Mouse (Mus musculus): ENCODE data around the gene Stxbp5. TPM values are rescaled to one million over a fixed set of nuclear protein-coding genes. Genes with fewer than 3 reads are reported as not detected.

The Stxbp5 gene
- total RNA-seq, 4 experiments from 2014 or later: 94.0 to 109 (median 100) TPM

DNA sequence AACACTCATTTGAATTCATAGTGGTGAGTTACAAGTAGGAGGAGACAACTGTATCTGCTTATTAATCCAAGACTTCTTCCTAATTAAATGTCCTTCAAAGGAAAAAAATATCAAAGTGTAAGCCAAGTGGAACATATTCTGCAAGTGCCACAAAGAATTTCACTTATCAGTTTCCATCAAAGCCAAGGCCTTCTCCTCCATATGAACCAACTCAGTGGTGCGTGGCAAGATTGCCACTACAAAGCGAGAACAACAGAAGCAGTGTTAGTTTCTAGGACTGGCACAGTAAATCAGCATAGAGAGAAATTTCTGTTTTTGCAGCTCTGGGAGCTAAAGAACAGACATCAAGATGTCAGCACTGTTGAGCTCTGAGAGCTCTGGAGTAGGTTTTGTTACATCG, 41.4 kb downstream of the Stxbp5 start:
- no peak for DNase-seq (ENCODE audit: low spot score in 2 of 2)

DNA sequence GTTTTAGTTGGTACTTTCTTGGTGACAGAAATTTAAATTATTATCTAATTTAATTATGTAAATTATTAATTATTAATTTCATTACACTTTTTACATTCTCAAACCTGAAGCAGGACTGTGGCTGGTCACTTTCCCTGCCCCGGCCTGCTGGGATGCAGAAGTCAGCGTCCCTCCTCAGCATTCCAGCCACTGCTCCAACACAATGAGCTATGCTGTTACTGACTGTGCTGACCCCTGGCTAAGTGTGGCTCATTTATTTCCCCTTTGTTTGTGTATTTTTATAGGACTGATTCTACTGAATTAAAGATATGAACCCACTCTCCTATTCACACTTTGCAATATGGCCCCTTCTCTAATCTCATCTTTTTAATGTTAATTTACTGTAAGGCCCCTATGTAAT, 43.0 kb downstream of the Stxbp5 start:
- DNase-seq (ENCODE audit: low spot score in 2 of 2): no peak

DNA sequence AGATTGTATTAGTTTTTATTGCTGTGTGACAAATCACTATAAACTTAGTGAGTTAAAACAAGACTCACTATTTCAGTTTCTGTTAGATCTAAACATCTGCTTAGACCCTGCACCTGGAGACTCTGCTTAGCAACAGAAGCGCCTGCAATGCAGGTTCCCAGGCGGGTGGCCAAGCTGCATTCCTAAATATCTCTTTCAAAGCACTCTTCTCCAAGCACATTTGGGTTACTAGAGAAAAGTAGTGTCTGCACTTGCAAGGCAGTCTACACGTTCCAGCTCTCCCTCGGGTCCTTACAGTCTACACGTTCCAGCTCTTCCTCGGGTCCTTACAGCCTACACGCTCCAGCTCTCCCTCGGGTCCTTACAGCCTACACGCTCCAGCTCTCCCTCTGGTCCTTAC, 44.1 kb downstream of the Stxbp5 start:
- no peak for DNase-seq (ENCODE audit: low spot score in 2 of 2)

DNA sequence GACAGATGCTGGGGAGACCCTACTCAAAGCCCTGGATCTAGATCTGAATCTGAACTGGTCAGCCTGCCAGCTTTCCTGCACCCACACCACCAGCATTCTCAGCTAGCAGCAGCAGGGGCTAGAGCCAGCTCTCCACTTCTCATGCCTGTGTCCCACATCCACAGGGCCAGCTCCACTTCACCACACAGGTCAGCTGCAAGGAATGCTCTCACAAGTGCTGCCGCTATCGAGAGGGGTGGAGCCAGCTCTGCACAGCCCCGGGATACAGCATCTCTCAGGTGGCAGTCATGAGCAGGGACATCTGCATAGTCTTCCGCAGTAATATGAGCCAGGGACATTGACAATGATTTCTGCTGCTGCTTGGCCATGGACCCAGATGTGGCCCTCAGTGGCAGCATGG, 54.5 kb downstream of the Stxbp5 start:
- no peak for DNase-seq (ENCODE audit: low spot score in 2 of 2)

DNA sequence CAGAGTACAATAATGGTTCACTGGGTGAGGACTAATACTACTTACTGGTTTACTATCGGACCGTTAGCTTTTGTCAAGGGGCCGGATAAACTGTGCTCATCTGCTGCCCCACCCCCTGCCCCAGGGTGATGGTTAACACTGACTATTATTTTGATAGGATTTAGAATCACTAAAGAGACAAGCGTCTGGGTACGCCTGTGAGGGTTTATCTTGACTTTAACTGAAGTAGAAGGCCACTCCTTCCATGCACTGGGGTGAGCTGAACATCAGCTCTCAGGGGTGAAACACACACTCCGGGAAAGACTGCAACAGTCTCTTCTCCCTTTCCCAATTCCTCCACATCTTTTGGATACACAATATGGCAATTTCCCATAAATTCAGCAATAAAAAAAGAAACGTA, 61.5 kb downstream of the Stxbp5 start:
- no peak for DNase-seq (ENCODE audit: low spot score in 2 of 2)

DNA sequence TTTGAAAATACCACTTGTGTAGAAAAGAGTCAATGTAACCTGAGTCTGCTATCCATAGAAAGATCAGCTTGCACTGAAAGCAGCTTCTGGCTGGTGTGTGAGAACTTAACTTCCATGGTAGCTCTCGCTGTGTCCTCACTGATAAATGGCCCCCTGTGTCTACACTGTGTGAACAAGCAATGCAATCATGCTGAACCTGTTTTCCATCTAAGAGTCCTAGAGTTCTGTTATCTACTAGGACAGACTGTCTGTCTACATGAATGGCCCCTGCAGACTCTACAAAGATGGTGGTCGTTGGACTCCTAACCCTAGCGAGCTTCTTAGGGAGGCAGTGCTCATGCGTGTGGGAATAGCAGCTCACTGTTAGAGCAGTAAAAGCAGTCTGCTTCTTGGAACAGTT, 65.9 kb downstream of the Stxbp5 start:
- DNase-seq (ENCODE audit: low spot score in 2 of 2): no peak

DNA sequence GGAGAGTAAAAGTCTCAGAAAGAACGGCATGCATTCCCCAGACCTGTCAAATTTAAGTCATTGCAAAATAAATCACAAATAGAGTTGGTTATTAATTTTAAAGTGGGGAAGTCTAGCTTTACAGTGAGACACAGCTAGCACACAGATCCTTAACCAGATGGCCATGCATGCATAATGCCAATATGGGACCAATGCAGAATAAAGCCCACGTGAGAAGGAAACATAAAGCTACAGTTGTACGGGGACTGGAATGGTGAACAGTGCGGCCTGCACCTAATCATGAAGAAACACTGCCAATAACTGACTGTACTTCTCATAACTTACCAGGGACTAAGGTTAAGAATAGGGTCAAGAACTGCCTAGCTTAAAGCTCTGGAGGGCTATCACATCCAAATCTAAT, 67.9 kb downstream of the Stxbp5 start:
- DNase-seq (ENCODE audit: low spot score in 2 of 2): no peak

DNA sequence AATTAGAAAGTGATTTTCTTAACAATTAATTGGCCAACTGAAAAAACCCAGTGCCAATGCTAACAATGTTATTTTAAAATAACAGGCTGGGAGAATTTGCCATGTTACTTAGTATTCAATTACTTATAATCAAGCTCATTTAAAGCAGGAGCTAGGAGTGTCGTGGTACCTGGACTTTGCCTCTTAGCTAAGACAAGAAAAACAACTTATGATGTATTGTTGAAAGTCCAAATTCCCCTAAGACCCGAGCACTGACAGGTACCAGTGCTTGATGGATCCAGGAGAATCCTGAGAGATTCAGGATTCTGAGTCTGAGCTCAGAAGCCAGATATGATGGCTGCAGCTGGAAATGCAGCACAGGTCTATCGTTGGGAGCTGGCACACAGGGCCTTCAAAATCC, 71.1 kb downstream of the Stxbp5 start:
- no peak for DNase-seq (ENCODE audit: low spot score in 2 of 2)

DNA sequence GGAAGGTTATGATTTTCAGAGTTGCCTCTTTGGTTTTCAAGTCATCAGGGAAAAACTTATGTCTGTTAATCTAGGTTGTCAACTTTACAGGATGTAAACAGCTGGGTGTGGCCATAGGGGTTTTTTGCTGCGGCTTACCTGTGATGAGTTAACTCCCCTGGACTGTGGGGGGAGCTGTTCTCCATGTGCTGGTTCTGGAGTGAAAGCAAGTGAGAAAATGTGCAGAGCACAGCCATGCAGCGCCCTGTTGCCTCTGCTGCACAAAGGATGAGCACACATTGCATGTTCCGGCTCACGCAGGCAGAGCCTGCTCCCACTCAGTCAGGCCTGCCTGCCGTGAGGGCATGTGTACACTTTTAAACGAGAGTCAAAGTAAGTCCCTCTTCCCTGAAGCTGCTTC, 79.6 kb downstream of the Stxbp5 start:
- no peak for DNase-seq (ENCODE audit: low spot score in 2 of 2)

DNA sequence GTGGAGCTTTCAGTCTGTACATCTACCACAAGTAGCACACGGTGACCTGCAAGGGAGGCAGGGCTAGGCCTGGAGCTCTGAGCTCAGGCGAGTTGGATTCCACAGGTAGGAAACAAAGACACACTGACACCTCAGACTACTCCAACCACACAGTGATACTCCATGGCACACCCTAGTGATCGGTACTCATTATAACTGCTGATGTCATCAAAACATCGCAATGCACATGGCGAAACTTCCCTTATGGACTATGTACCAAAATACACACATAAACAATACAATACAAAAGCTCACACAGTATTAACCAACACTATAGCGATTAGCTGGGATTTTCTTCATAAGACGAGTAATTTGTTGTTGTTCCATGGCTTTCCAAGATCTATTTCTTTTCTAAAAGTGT, 82.3 kb downstream of the Stxbp5 start:
- no peak for DNase-seq (ENCODE audit: low spot score in 2 of 2)

DNA sequence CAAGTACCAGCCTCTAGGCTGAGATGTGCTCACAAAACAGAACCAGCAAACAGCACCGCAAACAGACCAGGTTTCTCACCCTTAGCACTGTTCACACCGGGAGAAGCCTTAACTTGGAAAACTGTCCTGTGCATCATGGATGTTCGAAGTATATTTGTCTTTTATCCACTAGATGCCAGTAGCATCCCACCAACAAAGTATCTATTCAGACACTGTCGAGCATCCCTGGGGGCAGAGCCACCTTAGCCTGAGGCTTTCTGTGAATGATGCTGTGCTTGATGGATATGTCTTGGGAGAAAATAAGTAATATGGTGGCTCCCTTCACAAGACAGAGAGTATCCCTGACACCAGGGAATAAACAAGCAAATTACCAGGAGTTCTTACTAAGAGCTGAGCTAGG, 87.0 kb downstream of the Stxbp5 start:
- DNase-seq (ENCODE audit: low spot score in 2 of 2): no peak

DNA sequence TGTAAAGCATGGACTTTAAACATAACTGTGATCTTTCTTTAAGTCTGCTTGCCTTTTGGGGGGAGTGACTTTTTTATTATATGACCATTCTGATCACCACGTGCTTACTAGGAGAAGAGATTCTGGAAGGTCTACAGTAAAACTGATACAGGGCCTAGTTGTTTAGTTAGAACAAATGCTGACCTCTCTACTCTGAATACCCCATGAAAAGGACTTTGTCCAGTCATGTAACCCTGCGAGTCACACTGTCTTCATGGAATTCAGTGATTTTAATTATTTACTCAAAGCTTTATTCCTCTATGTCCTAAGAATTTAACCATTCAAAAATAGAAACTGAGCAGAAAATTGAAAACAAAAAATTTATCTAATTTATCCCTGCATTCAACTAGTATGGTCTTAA, 93.3 kb downstream of the Stxbp5 start:
- DNase-seq (ENCODE audit: low spot score in 2 of 2): no peak

DNA sequence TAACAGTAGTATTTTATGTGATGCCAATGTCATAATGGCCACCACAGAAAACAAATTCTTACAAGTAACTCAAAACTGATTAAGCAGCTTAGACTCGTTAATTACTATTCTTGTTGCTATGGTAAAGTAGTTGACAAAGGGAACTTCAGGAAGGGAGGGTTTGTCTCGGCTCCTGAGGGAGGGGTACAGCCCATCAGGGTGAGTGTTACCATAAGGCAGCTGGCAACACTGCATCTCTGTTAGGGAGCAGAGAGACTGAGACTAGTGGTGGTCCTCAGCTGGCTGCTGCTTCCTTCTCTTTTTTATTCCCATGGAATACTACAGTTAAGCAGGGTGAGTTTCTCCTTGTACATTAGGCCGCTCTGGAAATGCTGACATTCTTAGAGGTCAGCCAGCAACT, 95.5 kb downstream of the Stxbp5 start:
- no peak for DNase-seq (ENCODE audit: low spot score in 2 of 2)

DNA sequence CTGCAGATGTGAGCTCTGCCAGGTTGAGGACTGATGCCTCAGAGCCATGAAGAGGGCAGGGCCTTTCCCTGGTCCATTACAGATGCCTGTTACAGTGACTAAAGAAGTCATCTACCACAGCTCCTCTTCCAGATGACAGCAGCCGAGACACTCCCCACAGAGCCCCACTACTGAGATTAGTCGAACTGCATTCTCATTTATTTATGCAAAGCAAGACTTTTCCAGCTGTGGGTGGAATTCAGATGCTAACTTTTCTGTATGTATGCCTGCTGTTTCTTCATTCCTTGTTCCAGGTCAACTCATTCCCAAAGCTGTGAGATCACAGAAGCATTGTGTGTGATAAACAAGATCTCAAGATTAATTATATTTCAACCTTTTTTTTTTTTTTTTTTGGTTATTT, 97.8 kb downstream of the Stxbp5 start:
- DNase-seq (ENCODE audit: low spot score in 2 of 2): no peak

DNA sequence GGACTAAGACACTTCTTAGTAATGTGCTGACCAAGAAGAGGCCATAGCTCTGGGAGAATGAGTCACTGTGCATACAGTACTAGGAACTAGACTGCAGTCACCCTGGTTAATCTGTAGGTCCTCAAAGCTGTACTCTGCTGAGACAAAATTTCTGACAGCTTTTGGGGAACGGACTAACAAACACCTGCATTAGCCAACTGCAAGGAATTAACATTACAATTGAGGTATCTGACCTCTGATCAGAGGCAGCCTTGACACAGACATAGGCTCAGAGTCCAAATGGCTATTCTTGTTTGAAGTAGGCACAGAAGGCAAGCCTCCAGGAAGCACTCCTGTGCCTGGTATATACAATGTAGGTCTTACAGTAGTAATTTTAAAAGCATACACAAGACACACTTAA, 99.3 kb downstream of the Stxbp5 start:
- DNase-seq (ENCODE audit: low spot score in 2 of 2): no peak

DNA sequence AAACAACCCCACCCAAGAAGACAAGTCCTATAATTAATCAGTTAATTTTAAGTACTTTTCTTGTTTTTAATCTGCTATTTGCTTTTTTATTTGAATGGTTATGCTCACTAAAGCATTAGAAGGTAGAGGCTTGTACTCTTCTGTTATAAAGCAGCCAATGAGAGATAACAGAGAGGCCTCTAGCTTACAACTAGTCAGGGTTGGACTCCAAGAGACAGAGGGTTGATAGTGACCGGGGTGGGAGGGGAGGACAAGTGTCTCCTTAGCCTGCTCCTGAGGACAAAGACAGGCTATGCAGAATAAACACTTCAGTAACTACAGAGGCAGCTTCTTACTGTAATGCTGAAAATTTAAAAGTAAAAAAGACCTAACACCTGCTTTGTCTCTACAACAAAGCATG, 101.8 kb downstream of the Stxbp5 start:
- DNase-seq (ENCODE audit: low spot score in 2 of 2): no peak

DNA sequence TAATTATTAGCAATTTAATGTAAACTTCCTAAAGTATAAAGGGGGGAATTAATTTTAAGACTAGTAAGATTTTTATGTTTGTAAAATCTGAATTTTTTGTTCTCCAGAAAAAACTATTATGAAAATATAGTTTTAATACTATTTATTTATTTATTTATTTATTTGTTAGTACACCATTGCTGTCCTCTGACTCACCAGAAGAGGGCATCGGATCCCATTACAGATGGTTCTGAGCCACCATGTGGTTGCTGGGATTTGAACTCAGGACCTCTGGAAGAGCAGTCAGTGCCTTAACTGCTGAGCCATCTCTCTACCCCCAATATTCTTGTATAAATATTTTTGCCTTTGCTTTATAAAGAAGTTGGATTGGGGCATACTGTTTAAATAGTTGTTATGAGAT, 104.5 kb downstream of the Stxbp5 start:
- no peak for DNase-seq (ENCODE audit: low spot score in 2 of 2)

DNA sequence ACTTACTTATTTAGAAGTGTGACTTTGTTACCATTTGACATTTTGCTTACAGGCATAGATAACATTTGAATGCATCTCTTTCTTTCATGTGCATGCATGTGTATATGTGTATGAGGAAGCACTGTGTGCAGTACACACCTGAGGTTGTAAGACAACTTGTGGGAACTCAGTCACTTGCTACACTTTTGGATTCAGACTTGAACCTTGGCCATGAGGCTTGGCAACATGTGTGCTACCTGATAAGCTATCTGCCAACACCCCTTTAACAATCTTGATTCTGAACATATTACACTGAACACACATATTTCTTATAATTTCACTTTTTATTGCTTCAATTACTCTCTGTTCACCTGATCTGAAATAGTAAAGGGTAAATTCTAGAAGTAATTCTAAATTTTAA, 106.5 kb downstream of the Stxbp5 start:
- no peak for DNase-seq (ENCODE audit: low spot score in 2 of 2)

DNA sequence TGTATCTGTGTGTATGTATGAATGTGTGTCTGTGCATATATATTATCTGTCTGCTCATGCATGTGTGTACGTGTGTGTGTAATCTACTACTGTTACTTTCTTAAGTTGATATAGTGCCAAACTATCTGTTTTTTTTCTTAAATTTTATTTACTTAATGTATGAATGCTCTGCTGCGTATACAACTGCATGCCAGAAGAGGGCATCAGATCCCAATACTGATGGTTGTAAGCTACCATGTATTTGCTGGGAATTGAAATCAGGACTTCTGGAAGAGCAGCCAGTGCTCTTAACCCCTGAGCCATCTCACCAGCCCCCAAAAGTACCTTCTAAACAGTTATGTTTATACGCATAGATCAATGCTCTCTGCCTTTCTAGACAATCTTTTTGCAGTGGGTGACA, 109.9 kb downstream of the Stxbp5 start:
- no peak for DNase-seq (ENCODE audit: low spot score in 2 of 2)

DNA sequence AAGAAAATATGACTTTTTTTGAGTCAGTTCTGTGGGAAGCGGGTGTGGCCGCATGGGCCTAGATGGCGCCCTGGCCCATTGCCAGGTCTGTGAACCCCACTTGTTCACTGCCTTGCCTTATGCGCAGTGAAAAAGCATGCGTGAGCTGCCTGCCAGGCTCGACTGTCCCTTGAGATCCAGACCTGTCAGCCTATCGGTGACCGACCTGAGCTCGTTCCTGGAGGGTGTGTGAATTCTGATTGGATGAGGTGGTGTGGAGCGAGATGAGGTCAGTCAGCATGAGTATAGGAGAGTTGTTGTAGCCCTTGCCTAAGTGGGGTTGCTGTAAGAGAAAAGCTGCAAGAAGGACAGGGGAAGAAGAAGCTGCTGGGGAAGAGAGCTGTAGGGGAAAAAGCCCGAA, 114.4 kb downstream of the Stxbp5 start:
- no peak for DNase-seq (ENCODE audit: low spot score in 2 of 2)

DNA sequence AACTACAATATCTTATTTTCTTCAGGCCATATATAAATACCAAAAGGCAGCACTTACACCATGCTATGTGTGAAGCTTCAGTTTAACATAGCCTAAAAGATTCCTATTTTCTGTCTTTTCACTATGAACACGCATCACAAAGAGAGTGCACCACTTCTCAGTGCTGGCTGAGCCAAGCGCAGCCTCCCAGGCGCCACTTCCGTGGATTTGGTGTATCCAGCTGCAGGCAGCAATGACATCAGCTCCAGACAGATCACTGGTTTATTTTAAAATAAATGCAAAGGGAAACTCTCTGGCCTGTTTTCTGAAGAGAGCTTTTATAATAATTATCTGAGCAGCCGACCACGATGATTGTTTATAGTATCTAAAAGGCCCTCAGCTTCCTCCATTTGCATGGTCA, 115.2 kb downstream of the Stxbp5 start:
- DNase-seq (ENCODE audit: low spot score in 2 of 2): no peak

DNA sequence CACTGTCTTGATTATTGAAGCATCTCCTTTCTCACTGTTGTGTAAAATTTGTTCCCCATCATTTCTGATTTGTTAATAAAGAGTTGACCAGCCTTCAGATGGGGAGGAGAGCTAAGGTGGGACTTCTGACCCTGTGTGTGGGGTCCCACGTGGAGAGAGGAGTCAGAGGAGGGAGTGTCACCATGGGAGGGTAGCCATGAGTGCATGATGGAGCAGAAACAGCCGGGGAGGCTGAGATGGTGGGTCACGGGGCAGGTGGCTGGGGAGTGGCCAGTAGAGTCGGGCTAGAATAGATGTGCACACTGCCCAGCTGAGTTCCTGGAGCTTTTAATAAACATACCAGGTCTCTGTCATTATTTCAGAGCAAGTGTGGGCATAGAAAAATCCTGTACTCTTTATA, 121.0 kb downstream of the Stxbp5 start:
- no peak for DNase-seq (ENCODE audit: low spot score in 2 of 2)

DNA sequence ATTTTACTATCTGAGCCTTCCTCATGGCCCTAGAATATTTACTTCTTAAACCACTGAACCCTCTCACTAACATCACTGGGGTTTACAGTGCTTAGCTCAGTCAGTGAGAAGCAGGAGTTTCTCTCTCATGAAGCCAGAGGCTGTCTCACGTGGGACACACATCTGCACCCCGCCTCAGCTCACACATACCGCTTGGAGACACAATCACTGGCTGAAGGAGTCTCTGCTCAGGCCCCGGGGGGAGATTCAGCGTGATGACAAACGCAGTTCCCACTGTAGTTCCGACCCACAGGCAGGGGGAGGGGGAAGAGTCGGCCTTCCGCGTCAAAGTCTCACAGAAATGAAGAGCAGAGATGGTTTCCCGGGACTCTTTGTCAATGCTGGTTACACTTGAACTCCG, 130.6 kb downstream of the Stxbp5 start:
- DNase-seq (ENCODE audit: low spot score in 2 of 2): no peak

DNA sequence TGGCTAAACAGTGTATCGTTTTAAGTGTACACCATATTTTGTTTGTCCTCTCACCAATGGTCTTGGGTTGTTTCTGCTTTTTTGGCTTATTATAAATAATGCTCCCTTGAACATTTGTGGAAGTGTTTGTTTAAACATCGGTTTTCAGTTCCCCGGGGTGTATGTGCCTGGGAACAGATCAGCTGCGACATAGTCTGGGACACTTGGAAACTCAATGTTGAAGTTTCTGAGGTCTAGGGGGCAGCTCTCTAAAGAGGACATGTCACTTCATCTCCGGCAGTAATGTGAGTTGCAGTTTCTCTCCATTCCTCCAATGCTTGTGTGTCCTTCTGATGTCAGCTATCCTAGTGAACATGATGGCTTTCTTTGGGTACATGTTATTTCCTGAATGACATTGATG, 137.0 kb downstream of the Stxbp5 start:
- no peak for DNase-seq (ENCODE audit: low spot score in 2 of 2)

DNA sequence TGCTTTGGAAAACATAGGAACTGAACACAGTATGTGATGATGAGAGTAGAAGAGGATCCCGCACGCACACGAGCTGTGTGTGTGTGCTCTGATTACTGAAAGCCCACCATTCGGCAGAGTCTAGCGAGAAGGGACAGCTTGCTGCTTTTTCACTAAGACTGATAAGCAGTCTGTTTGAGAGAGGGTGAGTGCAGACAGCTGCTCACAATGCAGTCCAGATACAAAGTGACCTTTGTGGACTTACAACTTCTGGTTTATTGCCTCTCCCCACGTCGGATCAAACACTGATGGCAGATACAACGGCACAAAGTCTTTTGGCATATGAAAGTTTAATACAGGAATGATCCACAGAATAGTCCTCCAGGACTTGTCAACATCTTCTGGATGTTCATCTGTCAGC, 140.6 kb downstream of the Stxbp5 start:
- DNase-seq (ENCODE audit: low spot score in 2 of 2): no peak

Data from left cerebral cortex, adult 8-10 months (tissue).